Mouse (Mus musculus): ENCODE data around the gene 2810006K23Rik. TPM values are rescaled to one million over a fixed set of nuclear protein-coding genes. Genes with fewer than 3 reads are reported as not detected.

The 2810006K23Rik gene
- polyA plus RNA-seq, 1 experiment: 7.8 TPM

DNA sequence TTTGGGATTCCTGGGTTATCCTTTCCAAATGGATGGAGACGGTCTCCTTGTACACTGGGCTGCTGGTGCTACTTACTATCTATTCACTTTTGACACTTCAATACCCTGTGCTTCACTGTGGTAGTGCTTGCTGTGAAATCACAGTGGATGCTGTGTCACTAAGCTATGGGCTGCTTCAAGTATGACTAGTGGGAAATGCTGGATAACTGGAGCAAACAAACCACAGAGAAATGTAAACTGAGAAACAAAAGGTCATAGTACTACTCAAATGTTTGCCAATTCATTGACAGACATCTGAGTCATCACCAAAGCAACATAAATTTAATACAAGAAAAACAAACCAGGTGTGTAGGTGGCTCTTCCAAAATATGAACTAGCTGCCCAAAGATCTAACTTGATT lies 48.5 kb downstream of the 2810006K23Rik start:
- Histone ChIP-seq H3K79me2 (ENCODE audit: control insufficient read depth, insufficient read depth) (no peaks in the 10 kb centered on the region), H3K4me3 (ENCODE audit: insufficient read depth, poor library complexity, severe bottlenecking) (no peak overlapping the region), H3K79me3 (ENCODE audit: low read depth) (no peaks in the 10 kb centered on the region), H3ac (ENCODE audit: control insufficient read depth, insufficient read length, low read depth) (no peak overlapping the region), H3K27me3 (ENCODE audit: control insufficient read depth, insufficient read depth, insufficient read length) (no peaks in the 10 kb centered on the region), H3K36me3 (ENCODE audit: control insufficient read depth, insufficient read depth) (peaks cover 79% of the 10 kb centered on the region)
- TF ChIP-seq CEBPB (IDR thresholded peaks at IDR 0.05; ENCODE audit: low read depth) (no peak), MYOD1 (IDR thresholded peaks at IDR 0.05; ENCODE audit: control insufficient read depth, insufficient read length, low read depth) (no peak), USF1 (IDR thresholded peaks at IDR 0.05; ENCODE audit: low read depth) (no peak), MAX (IDR thresholded peaks at IDR 0.05) (no peak), MYOG (IDR thresholded peaks at IDR 0.05; ENCODE audit: control insufficient read depth, extremely low read depth, insufficient read length) (no peak), FOSL1 (IDR thresholded peaks at IDR 0.05; ENCODE audit: insufficient read depth, low read length, poor library complexity, severe bottlenecking) (no peak), CTCF (IDR thresholded peaks at IDR 0.05; ENCODE audit: control insufficient read depth, insufficient read depth, insufficient read length) (no peak)

DNA sequence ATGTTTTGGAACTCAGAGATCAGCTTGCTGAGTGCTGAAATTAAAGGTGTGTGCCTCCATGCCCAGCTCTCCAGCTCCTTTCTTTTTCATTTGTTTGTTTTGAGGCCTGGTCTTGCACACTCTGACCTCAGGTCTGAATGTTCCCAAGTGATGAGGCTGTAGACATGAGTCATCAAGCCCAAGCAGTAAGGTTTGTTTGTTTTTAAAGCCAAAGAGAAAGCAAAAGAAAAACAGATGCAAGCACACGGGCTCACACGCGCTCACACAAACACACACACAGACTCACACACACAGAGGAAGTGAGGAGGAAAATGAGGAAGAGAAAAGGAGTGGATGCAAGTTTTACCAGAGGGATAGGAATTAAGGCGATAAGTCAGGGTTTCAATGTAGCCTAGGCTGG lies 49.3 kb downstream of the 2810006K23Rik start:
- Histone ChIP-seq H3K79me2 (ENCODE audit: control insufficient read depth, insufficient read depth) (no peaks in the 10 kb centered on the region), H3K79me3 (ENCODE audit: low read depth) (no peaks in the 10 kb centered on the region), H3K4me3 (ENCODE audit: insufficient read depth, poor library complexity, severe bottlenecking) (no peak overlapping the region), H3K36me3 (ENCODE audit: control insufficient read depth, insufficient read depth) (peaks cover 76% of the 10 kb centered on the region), H3ac (ENCODE audit: control insufficient read depth, insufficient read length, low read depth) (no peak overlapping the region), H3K27me3 (ENCODE audit: control insufficient read depth, insufficient read depth, insufficient read length) (no peaks in the 10 kb centered on the region)
- TF ChIP-seq MAX (IDR thresholded peaks at IDR 0.05): no peak
- TF ChIP-seq FOSL1 (IDR thresholded peaks at IDR 0.05; ENCODE audit: insufficient read depth, low read length, poor library complexity, severe bottlenecking): no peak
- TF ChIP-seq USF1 (IDR thresholded peaks at IDR 0.05; ENCODE audit: low read depth): no peak

DNA sequence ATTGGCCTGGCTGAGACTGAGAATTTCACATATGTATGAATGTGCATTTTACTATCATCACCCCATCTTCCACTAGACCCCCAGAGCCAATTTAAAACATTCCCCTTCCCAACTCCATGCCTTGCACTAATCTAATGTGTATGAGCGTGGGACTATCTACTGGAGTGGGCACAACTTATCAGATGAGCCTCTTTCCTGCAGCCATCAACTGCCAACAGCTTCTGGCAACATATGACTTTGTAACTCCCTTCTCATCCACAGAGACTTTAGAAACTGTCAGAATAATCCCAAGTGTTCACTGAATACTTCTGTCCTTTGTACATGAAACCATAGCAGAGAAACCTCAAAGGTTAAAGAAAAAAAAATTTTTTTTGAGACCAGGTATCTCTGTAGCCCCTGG lies 52.2 kb downstream of the 2810006K23Rik start:
- Histone ChIP-seq H3K4me3 (ENCODE audit: insufficient read depth, poor library complexity, severe bottlenecking) (no peak overlapping the region), H3K27me3 (ENCODE audit: control insufficient read depth, insufficient read depth, insufficient read length) (no peaks in the 10 kb centered on the region), H3K36me3 (ENCODE audit: control insufficient read depth, insufficient read depth) (peaks cover 69% of the 10 kb centered on the region), H3K79me3 (ENCODE audit: low read depth) (no peaks in the 10 kb centered on the region), H3ac (ENCODE audit: control insufficient read depth, insufficient read length, low read depth) (no peak overlapping the region), H3K79me2 (ENCODE audit: control insufficient read depth, insufficient read depth) (no peaks in the 10 kb centered on the region)
- TF ChIP-seq MYOG (IDR thresholded peaks at IDR 0.05; ENCODE audit: control insufficient read depth, extremely low read depth, insufficient read length) (no peak), MYOD1 (IDR thresholded peaks at IDR 0.05; ENCODE audit: control insufficient read depth, insufficient read length, low read depth) (no peak), CEBPB (IDR thresholded peaks at IDR 0.05; ENCODE audit: low read depth) (no peak), CTCF (IDR thresholded peaks at IDR 0.05; ENCODE audit: control insufficient read depth, insufficient read depth, insufficient read length) (no peak), FOSL1 (IDR thresholded peaks at IDR 0.05; ENCODE audit: insufficient read depth, low read length, poor library complexity, severe bottlenecking) (no peak), USF1 (IDR thresholded peaks at IDR 0.05; ENCODE audit: low read depth) (no peak), MAX (IDR thresholded peaks at IDR 0.05) (no peak)

DNA sequence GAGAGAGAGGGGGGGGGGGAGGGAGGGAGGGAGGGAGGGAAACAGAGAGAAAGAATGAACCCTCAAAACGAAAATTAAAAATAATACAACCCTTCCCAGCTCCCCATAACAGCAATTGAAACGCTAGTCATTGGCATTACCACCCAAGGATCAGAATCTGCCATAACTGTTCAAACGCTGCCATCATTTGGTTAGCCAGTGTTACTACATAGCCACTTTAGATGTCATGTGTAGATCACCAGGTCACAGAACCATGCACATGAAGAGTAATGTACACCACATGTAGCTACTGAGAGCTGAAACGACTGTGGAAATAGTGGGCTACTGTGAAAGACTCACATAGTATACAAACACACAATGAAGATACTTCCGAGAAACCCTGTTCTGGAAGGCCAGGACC lies 60.0 kb downstream of the 2810006K23Rik start:
- H3ac ChIP-seq (ENCODE audit: control insufficient read depth, insufficient read length, low read depth): no peak overlapping the region
- no peaks in the 10 kb centered on the region for H3K79me3 ChIP-seq (ENCODE audit: low read depth)
- no peaks in the 10 kb centered on the region for H3K79me2 ChIP-seq (ENCODE audit: control insufficient read depth, insufficient read depth)
- H3K27me3 ChIP-seq (ENCODE audit: control insufficient read depth, insufficient read depth, insufficient read length): no peaks in the 10 kb centered on the region
- no peak overlapping the region for H3K4me3 ChIP-seq (ENCODE audit: insufficient read depth, poor library complexity, severe bottlenecking)
- H3K36me3 ChIP-seq (ENCODE audit: control insufficient read depth, insufficient read depth): peaks cover 79% of the 10 kb centered on the region
- no peak for TF ChIP-seq MAX (IDR thresholded peaks at IDR 0.05)
- TF ChIP-seq USF1 (IDR thresholded peaks at IDR 0.05; ENCODE audit: low read depth): no peak
- no peak for TF ChIP-seq CTCF (IDR thresholded peaks at IDR 0.05; ENCODE audit: control insufficient read depth, insufficient read depth, insufficient read length)
- TF ChIP-seq MYOD1 (IDR thresholded peaks at IDR 0.05; ENCODE audit: control insufficient read depth, insufficient read length, low read depth): no peak
- TF ChIP-seq FOSL1 (IDR thresholded peaks at IDR 0.05; ENCODE audit: insufficient read depth, low read length, poor library complexity, severe bottlenecking): no peak
- no peak for TF ChIP-seq CEBPB (IDR thresholded peaks at IDR 0.05; ENCODE audit: low read depth)
- TF ChIP-seq MYOG (IDR thresholded peaks at IDR 0.05; ENCODE audit: control insufficient read depth, extremely low read depth, insufficient read length): no peak

Other genes with a start within 250 kb of the 2810006K23Rik start
- 0.46 TPM for gene Abcb9, start 232.3 kb upstream of the 2810006K23Rik start, polyA plus RNA-seq (2012; fragmentation: generic; extraction: Trizol)
- gene Ogfod2, start 215.8 kb upstream of the 2810006K23Rik start, polyA plus RNA-seq (2012; fragmentation: generic; extraction: Trizol): 10.7 TPM
- gene Arl6ip4, start 212.0 kb upstream of the 2810006K23Rik start, polyA plus RNA-seq (2012; fragmentation: generic; extraction: Trizol): 79.6 TPM
- 4.0 TPM for gene Pitpnm2, start 78.3 kb upstream of the 2810006K23Rik start, polyA plus RNA-seq (2012; fragmentation: generic; extraction: Trizol)
- 3.1 TPM for gene Mphosph9, start 117 bp upstream of the 2810006K23Rik start, polyA plus RNA-seq (2012; fragmentation: generic; extraction: Trizol)
- 321 TPM for gene Cdk2ap1, start 35.0 kb downstream of the 2810006K23Rik start, polyA plus RNA-seq (2012; fragmentation: generic; extraction: Trizol)
- 13.0 TPM for gene Sbno1, start 97.9 kb downstream of the 2810006K23Rik start, polyA plus RNA-seq (2012; fragmentation: generic; extraction: Trizol)
- 91.5 TPM for gene Kmt5a, start 111.8 kb downstream of the 2810006K23Rik start, polyA plus RNA-seq (2012; fragmentation: generic; extraction: Trizol)
- 22.8 TPM for gene Rilpl2, start 150.3 kb downstream of the 2810006K23Rik start, polyA plus RNA-seq (2012; fragmentation: generic; extraction: Trizol)
- 23.8 TPM for gene Snrnp35, start 155.0 kb downstream of the 2810006K23Rik start, polyA plus RNA-seq (2012; fragmentation: generic; extraction: Trizol)
- gene Rilpl1, start 203.3 kb downstream of the 2810006K23Rik start, polyA plus RNA-seq (2012; fragmentation: generic; extraction: Trizol): 15.2 TPM
- gene Tmed2, start 212.6 kb downstream of the 2810006K23Rik start, polyA plus RNA-seq (2012; fragmentation: generic; extraction: Trizol): 187 TPM
- 6.9 TPM for gene Ddx55, start 224.8 kb downstream of the 2810006K23Rik start, polyA plus RNA-seq (2012; fragmentation: generic; extraction: Trizol)